Mouse (Mus musculus): Measurements from ENCODE around the gene Sntb2. TPM values are rescaled to one million over a fixed set of nuclear protein-coding genes. Genes with fewer than 3 reads are reported as not detected.
A peak's percentile ranks its signal among the peaks of the same experiment; 100 is the strongest.

Sntb2 gene
- total RNA-seq, 1 experiment from 2014 or later = 52.7 TPM

GRCm38 (mm10) chr8:106929921-106930320 lies 5.6 kb upstream of the Sntb2 start:
- DNase-seq = no peak

GRCm38 (mm10) chr8:106932376-106933065 lies 3.0 kb upstream of the Sntb2 start:
- DNase-seq = peak; percentile 39

- DNase-seq = no peak
Measured at GRCm38 (mm10) chr8:106933506-106934143, 1.9 kb upstream of the Sntb2 start.

GRCm38 (mm10) chr8:106934226-106934977 lies 1.1 kb upstream of the Sntb2 start:
- DNase-seq = no peak

- peak; percentile 70 for DNase-seq
Measured at GRCm38 (mm10) chr8:106935899-106936477, 438 bp downstream of the Sntb2 start.

GRCm38 (mm10) chr8:106936478-106937051 lies 1.0 kb downstream of the Sntb2 start:
- peak; percentile 51 for DNase-seq

GRCm38 (mm10) chr8:106937081-106937800 lies 1.7 kb downstream of the Sntb2 start:
- DNase-seq = no peak

- no peak for DNase-seq
Measured at GRCm38 (mm10) chr8:106941806-106942205, 6.3 kb downstream of the Sntb2 start.

GRCm38 (mm10) chr8:106943874-106944418 lies 8.4 kb downstream of the Sntb2 start:
- DNase-seq = no peak

- no peak for DNase-seq
Measured at GRCm38 (mm10) chr8:106944756-106945155, 9.2 kb downstream of the Sntb2 start.

- DNase-seq = no peak
Measured at GRCm38 (mm10) chr8:106948678-106949243, 13.2 kb downstream of the Sntb2 start.

GRCm38 (mm10) chr8:106951707-106952106 lies 16.2 kb downstream of the Sntb2 start:
- no peak for DNase-seq

GRCm38 (mm10) chr8:106953571-106953970 lies 18.0 kb downstream of the Sntb2 start:
- DNase-seq = no peak

- DNase-seq = no peak
Measured at GRCm38 (mm10) chr8:106957086-106957485, 21.5 kb downstream of the Sntb2 start.

GRCm38 (mm10) chr8:106958212-106958611 lies 22.7 kb downstream of the Sntb2 start:
- no peak for DNase-seq

GRCm38 (mm10) chr8:106959626-106960025 lies 24.1 kb downstream of the Sntb2 start:
- no peak for DNase-seq

GRCm38 (mm10) chr8:106962322-106962721 lies 26.8 kb downstream of the Sntb2 start:
- DNase-seq = no peak

- no peak for DNase-seq
Measured at GRCm38 (mm10) chr8:106963365-106963764, 27.8 kb downstream of the Sntb2 start.

- no peak for DNase-seq
Measured at GRCm38 (mm10) chr8:106964573-106964972, 29.0 kb downstream of the Sntb2 start.

- DNase-seq = no peak
Measured at GRCm38 (mm10) chr8:106969964-106970363, 34.4 kb downstream of the Sntb2 start.

- no peak for DNase-seq
Measured at GRCm38 (mm10) chr8:106971916-106972315, 36.4 kb downstream of the Sntb2 start.

Measured in adrenal gland, postnatal 25 days (tissue).